Mouse (Mus musculus) cortical plate, adult 2 months (tissue): ENCODE results near the gene Homer1. TPM values are rescaled to one million over a fixed set of nuclear protein-coding genes. Genes with fewer than 3 reads are reported as not detected.

Experiments
- H3K27ac ChIP-seq: fragments of 200-500 bp; 2 replicates; pipeline ENCODE4 v1.5.1; 2012; ENCODE audit warnings: low read length, control low read depth, inconsistent platforms; ENCODE audit not compliant: insufficient read depth
- H3K4me1 ChIP-seq: fragments of 200-500 bp; 2 replicates; pipeline ENCODE4 v1.6.1; 2011; ENCODE audit warnings: low read length; ENCODE audit not compliant: control insufficient read depth, insufficient read depth
- H3K4me3 ChIP-seq: fragments of 200-500 bp; 2 replicates; pipeline ENCODE4 v1.5.1; 2011; ENCODE audit warnings: mild to moderate bottlenecking, low read length, control low read depth; ENCODE audit not compliant: insufficient read depth
- CTCF ChIP-seq: fragments of 200-500 bp; IDR thresholded peaks from 2 replicates; pipeline ENCODE4 v1.5.1; 2011; ENCODE audit warnings: mild to moderate bottlenecking, control low read depth, low read length; ENCODE audit not compliant: insufficient read depth; ENCODE audit errors: extremely low read depth
- POLR2A ChIP-seq: fragments of 200-500 bp; IDR thresholded peaks from 2 replicates; pipeline ENCODE4 v1.6.1; 2011; ENCODE audit warnings: mild to moderate bottlenecking, low read length, control low read depth; ENCODE audit not compliant: insufficient read depth; ENCODE audit errors: extremely low read depth
- polyA plus RNA-seq: library from polyadenylated mRNA; depleted of rRNA; stranded (reverse); fragments of >200 nt; gene quantifications from 2 replicates; pipeline ENCODE4 v1.2.3, GENCODE M21; 2012; rRNA removed

The Homer1 gene
- polyA plus RNA-seq, 1 experiment, result 82.5 TPM

- no peak overlapping the region for H3K4me3 ChIP-seq
- H3K27ac ChIP-seq, result no peak overlapping the region
- no peak for TF ChIP-seq CTCF
- TF ChIP-seq POLR2A, result no peak
- no peaks in the 10 kb centered on the region; the same call in 1 of the 2 replicates for H3K4me1 ChIP-seq
These were observed 115.6 kb downstream of the Homer1 start for GRCm38 (mm10) chr13:93415055-93415454.

GRCm38 (mm10) chr13:93418292-93418691 is 118.9 kb downstream of the Homer1 start:
- no peak for TF ChIP-seq POLR2A
- TF ChIP-seq CTCF, result no peak
- no peak overlapping the region for H3K27ac ChIP-seq
- no peaks in the 10 kb centered on the region; the same call in 1 of the 2 replicates for H3K4me1 ChIP-seq
- H3K4me3 ChIP-seq, result no peak overlapping the region

- TF ChIP-seq CTCF, result no peak
- no peak for TF ChIP-seq POLR2A
- H3K27ac ChIP-seq, result no peak overlapping the region
- no peaks in the 10 kb centered on the region; the same call in 1 of the 2 replicates for H3K4me1 ChIP-seq
- no peak overlapping the region for H3K4me3 ChIP-seq
These were observed 120.3 kb downstream of the Homer1 start for GRCm38 (mm10) chr13:93419779-93420178.

- Histone ChIP-seq H3K27ac (no peak overlapping the region), H3K4me3 (no peak overlapping the region), H3K4me1 (no peaks in the 10 kb centered on the region; the same call in 1 of the 2 replicates)
- TF ChIP-seq CTCF (no peak), POLR2A (no peak)
These were observed 123.8 kb downstream of the Homer1 start for GRCm38 (mm10) chr13:93423224-93423623.

GRCm38 (mm10) chr13:93427920-93428876 is 128.8 kb downstream of the Homer1 start:
- H3K27ac ChIP-seq, result no peak overlapping the region
- TF ChIP-seq CTCF (no peak), POLR2A (no peak)
- H3K4me3 ChIP-seq, result no peak overlapping the region
- no peaks in the 10 kb centered on the region for H3K4me1 ChIP-seq

GRCm38 (mm10) chr13:93429205-93429604 is 129.8 kb downstream of the Homer1 start:
- Histone ChIP-seq H3K4me3 (no peak overlapping the region), H3K27ac (no peak overlapping the region), H3K4me1 (no peaks in the 10 kb centered on the region)
- TF ChIP-seq POLR2A (no peak), CTCF (no peak)

- no peak overlapping the region for H3K27ac ChIP-seq
- H3K4me1 ChIP-seq, result no peaks in the 10 kb centered on the region
- no peak overlapping the region for H3K4me3 ChIP-seq
- TF ChIP-seq CTCF, result no peak
- TF ChIP-seq POLR2A, result no peak
These were observed 140.7 kb downstream of the Homer1 start for GRCm38 (mm10) chr13:93440167-93440566.

GRCm38 (mm10) chr13:93453275-93453674 is 153.8 kb downstream of the Homer1 start:
- TF ChIP-seq POLR2A (no peak), CTCF (no peak)
- Histone ChIP-seq H3K27ac (no peak overlapping the region), H3K4me1 (peaks cover 2% of the 10 kb centered on the region), H3K4me3 (no peak overlapping the region)

Other genes starting within 250 kb of the Homer1 start
- gene Cmya5, start 154.9 kb upstream of the Homer1 start, polyA plus RNA-seq, result 1.3 and 1.5 TPM in 2 replicates
- 32.5 and 32.7 TPM in 2 replicates for gene Tent2, start 107.2 kb upstream of the Homer1 start, polyA plus RNA-seq
- 14.1 and 14.2 TPM in 2 replicates for gene Jmy, start 200.2 kb downstream of the Homer1 start, polyA plus RNA-seq